Mouse (Mus musculus): Measurements from ENCODE around the gene Zfp296.

DNA sequence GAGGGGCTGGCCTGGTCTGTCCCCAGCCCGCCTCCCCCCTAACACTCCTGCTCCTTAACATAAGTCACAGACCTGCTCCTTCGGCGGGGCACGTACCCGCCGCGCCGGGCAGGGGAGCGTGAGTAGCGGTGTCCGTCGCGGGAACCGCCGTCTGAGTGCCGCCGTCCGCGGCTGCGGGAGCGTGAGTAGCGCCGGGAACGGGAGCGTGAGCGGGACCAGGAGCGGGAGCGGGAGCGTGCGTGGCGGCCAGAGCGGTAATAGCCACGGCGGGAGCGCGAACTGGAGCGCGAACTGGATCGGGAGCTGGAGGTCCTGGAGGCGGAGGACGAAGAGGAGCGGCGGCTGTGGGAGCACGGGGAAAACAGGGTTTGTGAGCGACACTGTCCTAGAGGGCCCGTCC is 9.2 kb downstream of the Zfp296 start:
- TF ChIP-seq POU5F1 (IDR thresholded peaks at IDR 0.05; ENCODE audit: borderline replicate concordance, low read length): no peak
- TF ChIP-seq CTCF (conservative IDR thresholded peaks at IDR 0.05; ENCODE audit: low read length): no peak

All from E14TG2a.4 (cell line).